ENCODE assay signal across 8 mouse cellular contexts in the genomic region with DNA sequence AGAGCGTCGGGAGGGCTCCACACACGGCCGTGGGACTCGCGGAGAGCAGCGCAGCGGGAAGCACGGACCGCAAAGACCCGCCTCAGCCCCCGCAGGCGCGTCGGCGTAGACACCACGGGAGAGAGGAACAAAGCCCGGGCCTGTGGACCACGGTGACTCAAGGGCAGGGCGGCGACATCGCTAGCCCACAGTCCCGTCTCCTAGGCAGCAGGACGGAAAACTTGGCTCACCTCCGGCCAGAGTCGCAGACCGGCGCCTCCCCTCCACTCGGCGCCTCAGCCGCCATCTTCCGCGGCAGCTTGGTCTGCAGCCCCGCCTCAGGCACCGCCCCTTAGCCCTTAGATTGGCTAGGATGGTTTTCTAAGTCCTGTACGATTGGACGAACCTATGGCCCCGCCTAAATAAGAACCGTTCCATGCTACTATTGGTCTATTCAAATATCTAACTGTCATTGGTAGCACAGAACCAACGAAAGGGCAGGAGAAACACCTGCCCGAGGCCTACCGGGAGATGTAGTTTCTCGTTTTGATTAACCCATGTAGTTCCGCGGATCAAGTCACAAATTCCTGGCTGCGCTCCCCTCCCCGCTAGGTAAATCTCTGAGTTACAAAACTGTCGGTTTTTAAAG. TPM values are rescaled to one million over a fixed set of nuclear protein-coding genes. Genes with fewer than 3 reads are reported as not detected.
DNase-seq lines count a peak whose midpoint lies in the region; ATAC-seq and TF ChIP-seq lines count a peak whose summit lies in the region.

A gene (minus strand): TSS at position 306 of the 628 bp plus-strand sequence.

- no peaks in the 10 kb centered on the region for H3K27me3 ChIP-seq in E14TG2a.4 (ENCODE audit: insufficient read depth, low read length)
- no peaks in the 10 kb centered on the region for H3K27me3 ChIP-seq in forebrain, embryonic 12.5 days
- H3K27me3 ChIP-seq in heart, postnatal 0 days (ENCODE audit: control insufficient read depth, insufficient read depth, low read length): no peaks in the 10 kb centered on the region
- no peaks in the 10 kb centered on the region for H3K27me3 ChIP-seq in liver, embryonic 16.5 days (ENCODE audit: control insufficient read depth, insufficient read depth, low read depth, low read length)
- no peaks in the 10 kb centered on the region for H3K27me3 ChIP-seq in neural tube, embryonic 13.5 days
- H3K27me3 ChIP-seq in testis, adult 2 months (ENCODE audit: control insufficient read depth, insufficient read depth, low read length): no peaks in the 10 kb centered on the region

- peak within 1 kb of the TSS; percentile 68 for H3K27ac ChIP-seq in forebrain, embryonic 12.5 days
- peak within 1 kb of the TSS; percentile 65; the same call in 1 of the 2 replicates for H3K27ac ChIP-seq in heart, postnatal 0 days (ENCODE audit: low read depth)
- peak within 1 kb of the TSS; percentile 92 for H3K27ac ChIP-seq in liver, embryonic 16.5 days (ENCODE audit: low read length)
- peak within 1 kb of the TSS; percentile 79 for H3K27ac ChIP-seq in neural tube, embryonic 13.5 days (replicated peaks)
- peak within 1 kb of the TSS; percentile 96 for H3K27ac ChIP-seq in testis, adult 2 months (ENCODE audit: control insufficient read depth, insufficient read depth, low read depth, low read length)

- peak within 1 kb of the TSS; percentile 100 for H3K4me3 ChIP-seq in E14TG2a.4 (replicated peaks; ENCODE audit: low read length)
- H3K4me3 ChIP-seq in forebrain, embryonic 12.5 days (replicated peaks): peak within 1 kb of the TSS; percentile 92
- peak within 1 kb of the TSS; percentile 83 for H3K4me3 ChIP-seq in heart, postnatal 0 days (ENCODE audit: low read depth, low read length)
- peak within 1 kb of the TSS; percentile 98 for H3K4me3 ChIP-seq in liver, embryonic 16.5 days (ENCODE audit: low read depth, low read length)
- peak within 1 kb of the TSS; percentile 82 for H3K4me3 ChIP-seq in neural tube, embryonic 13.5 days
- peak within 1 kb of the TSS; percentile 93 for H3K4me3 ChIP-seq in testis, adult 2 months (ENCODE audit: control insufficient read depth, low read depth, low read length)

- H3K36me3 ChIP-seq in E14TG2a.4 (ENCODE audit: insufficient read depth, low read length): peaks cover 16% of the 10 kb centered on the region
- 0 out of 2 replicates have a peak, but pooled peaks cover 2% of the 10 kb centered on the region for H3K36me3 ChIP-seq in forebrain, embryonic 12.5 days (replicated peaks)
- no peaks in the 10 kb centered on the region for H3K36me3 ChIP-seq in heart, postnatal 0 days (replicated peaks; ENCODE audit: control insufficient read depth, insufficient read depth, low read length)
- H3K36me3 ChIP-seq in liver, embryonic 16.5 days (ENCODE audit: control insufficient read depth, insufficient read depth): no peaks in the 10 kb centered on the region
- H3K36me3 ChIP-seq in neural tube, embryonic 13.5 days: no peaks in the 10 kb centered on the region
- H3K36me3 ChIP-seq in testis, adult 2 months (ENCODE audit: control insufficient read depth, insufficient read depth, low read length): no peaks in the 10 kb centered on the region; the same call in 1 of the 2 replicates

- no peak; the same call in 1 of the 2 replicates for TF ChIP-seq EP300 in heart, postnatal 0 days (IDR thresholded peaks at IDR 0.05; ENCODE audit: low read depth)

- H3K9me3 ChIP-seq in E14TG2a.4 (ENCODE audit: low read length): peaks cover 7% of the 10 kb centered on the region
- H3K9me3 ChIP-seq in forebrain, embryonic 12.5 days: peaks cover 6% of the 10 kb centered on the region
- H3K9me3 ChIP-seq in heart, postnatal 0 days (replicated peaks; ENCODE audit: control insufficient read depth, low read length): 0 out of 2 replicates have a peak, but pooled peaks cover 4% of the 10 kb centered on the region
- H3K9me3 ChIP-seq in liver, embryonic 16.5 days (replicated peaks; ENCODE audit: control insufficient read depth, low read length): 0 out of 2 replicates have a peak, but pooled peaks cover 2% of the 10 kb centered on the region
- H3K9me3 ChIP-seq in neural tube, embryonic 13.5 days: no peaks in the 10 kb centered on the region

- TF ChIP-seq POLR2A in testis, adult 2 months (IDR thresholded peaks at IDR 0.05; ENCODE audit: control insufficient read depth, low read depth, low read length): peak; percentile 97

- TF ChIP-seq CTCF in E14TG2a.4 (conservative IDR thresholded peaks at IDR 0.05; ENCODE audit: low read length): no peak
- TF ChIP-seq CTCF in heart, postnatal 0 days (IDR thresholded peaks at IDR 0.05; ENCODE audit: low read depth): no peak
- TF ChIP-seq CTCF in testis, adult 2 months (IDR thresholded peaks at IDR 0.05; ENCODE audit: control insufficient read depth, insufficient read depth, insufficient replicate concordance, low read depth, low read length): no peak

- peak; percentile 95 for DNase-seq in c-Kit-positive CD71-positive TER-119-positive erythroid progenitor cells, embryonic 14.5 days (ENCODE audit: low spot score)
- DNase-seq in heart, postnatal 0 days (ENCODE audit: low spot score): peak; percentile 98
- DNase-seq in kidney, postnatal 4 days: peak; percentile 90 to 94

- WGBS in forebrain, embryonic 12.5 days: 0% methylated on average over 48 of the region's 48 CpGs
- WGBS in heart, postnatal 0 days: under 1% methylated on average over 46 of the region's 48 CpGs
- under 1% methylated on average over 48 of the region's 48 CpGs for WGBS in liver, embryonic 16.5 days (ENCODE audit: insufficient replicate concordance)
- under 1% methylated on average over 48 of the region's 48 CpGs for WGBS in neural tube, embryonic 13.5 days

- peak within 1 kb of the TSS; percentile 82 for H3K9ac ChIP-seq in forebrain, embryonic 12.5 days
- peak within 1 kb of the TSS; percentile 67 for H3K9ac ChIP-seq in heart, postnatal 0 days (replicated peaks; ENCODE audit: low read depth, low read length)
- H3K9ac ChIP-seq in liver, embryonic 16.5 days (ENCODE audit: low read depth, low read length): peak within 1 kb of the TSS; percentile 98
- H3K9ac ChIP-seq in neural tube, embryonic 13.5 days: peak within 1 kb of the TSS; percentile 76

- peaks cover 39% of the 10 kb centered on the region for H3K4me1 ChIP-seq in E14TG2a.4 (replicated peaks; ENCODE audit: low read depth, low read length)
- peaks cover 19% of the 10 kb centered on the region for H3K4me1 ChIP-seq in forebrain, embryonic 12.5 days
- peaks cover 16% of the 10 kb centered on the region for H3K4me1 ChIP-seq in heart, postnatal 0 days (ENCODE audit: control insufficient read depth, insufficient read depth)
- H3K4me1 ChIP-seq in liver, embryonic 16.5 days (ENCODE audit: control insufficient read depth, low read depth, low read length): peaks cover 31% of the 10 kb centered on the region
- H3K4me1 ChIP-seq in neural tube, embryonic 13.5 days (replicated peaks): peaks cover 21% of the 10 kb centered on the region
- H3K4me1 ChIP-seq in testis, adult 2 months (ENCODE audit: control insufficient read depth, insufficient read depth, low read length): peaks cover 9% of the 10 kb centered on the region

- peak; percentile 100 for ATAC-seq in forebrain, embryonic 12.5 days (ENCODE audit: low FRiP score)
- peak; percentile 100 for ATAC-seq in heart, postnatal 0 days (ENCODE audit: insufficient read depth, low read depth)
- ATAC-seq in liver, embryonic 16.5 days (ENCODE audit: low read depth): peak; percentile 99
- peak; percentile 100 for ATAC-seq in neural tube, embryonic 13.5 days (ENCODE audit: low read depth)

- H3K4me2 ChIP-seq in forebrain, embryonic 12.5 days: peak within 1 kb of the TSS; percentile 77
- H3K4me2 ChIP-seq in heart, postnatal 0 days (ENCODE audit: low read depth, low read length): peak within 1 kb of the TSS; percentile 71
- peak within 1 kb of the TSS; percentile 62 for H3K4me2 ChIP-seq in liver, embryonic 16.5 days (ENCODE audit: low read depth, low read length)
- H3K4me2 ChIP-seq in neural tube, embryonic 13.5 days: peak within 1 kb of the TSS; percentile 82

RNA-seq across cellular contexts. Expression of the gene that starts here (rescaled TPM):
- polyA plus RNA-seq in forebrain, embryonic 12.5 days (2016; fragmentation: Nextera tagmentation; extraction: Ambion mirVana): 36.0 and 38.8 TPM in 2 replicates
- 11.1 and 13.2 TPM in 2 replicates for total RNA-seq in heart, postnatal 0 days (2014; rRNA removed; ENCODE audit: low replicate concordance)
- 2.4 and 2.7 TPM in 2 replicates for polyA plus RNA-seq in heart, postnatal 0 days (2015; fragmentation: Nextera tagmentation; extraction: Ambion mirVana)
- polyA plus RNA-seq in liver, embryonic 16.5 days (2015; fragmentation: Nextera tagmentation; extraction: Ambion mirVana): 25.6 and 27.5 TPM in 2 replicates
- polyA plus RNA-seq in neural tube, embryonic 13.5 days (2015; fragmentation: Nextera tagmentation; extraction: Ambion mirVana): 6.2 and 7.6 TPM in 2 replicates
- polyA plus RNA-seq in testis, adult 2 months (2012; rRNA removed): 33.9 and 39.1 TPM in 2 replicates

Comparison
In these comparisons a context has a peak if more than half of its experiments do, and no peak if none do; other contexts are left out.
1. Peak in every context shown above with its lines: DNase-seq, ATAC-seq, H3K4me3 ChIP-seq and H3K27ac ChIP-seq.